Mouse (Mus musculus) ES-Bruce4 (cell line): ENCODE measurements around the gene Arhgef5.

Experiments used
- CTCF ChIP-seq: IDR thresholded peaks from one replicate; pipeline ENCODE4 v1.8.1; 2011; ENCODE audit warnings: low read depth, low read length
- EP300 ChIP-seq: IDR thresholded peaks from 2 replicates; pipeline ENCODE4 v1.6.1; 2011; ENCODE audit warnings: low read depth, low read length; ENCODE audit not compliant: insufficient read depth
- POLR2A ChIP-seq: IDR thresholded peaks from one replicate; pipeline ENCODE4 v1.8.1; 2011; ENCODE audit warnings: low read length; ENCODE audit not compliant: insufficient read depth

- no peak for TF ChIP-seq POLR2A
- no peak for TF ChIP-seq CTCF
- no peak for TF ChIP-seq EP300
Measured at GRCm38 (mm10) chr6:43297508-43297850, 32.1 kb downstream of the Arhgef5 start.
